Mouse (Mus musculus) forebrain, postnatal 0 days (tissue): ENCODE data around the gene Nmnat3. TPM values are rescaled to one million over a fixed set of nuclear protein-coding genes. Genes with fewer than 3 reads are reported as not detected.

ENCODE experiments used
- ATAC-seq: fragments of 200-750 bp; cut with Nextera tagmentation; 2 replicates; pipeline ENCODE4 v1.8.0; 2017; ENCODE audit warnings: mild to moderate bottlenecking, moderate library complexity
- DNase-seq: peaks from one replicate; pipeline ENCODE4 v3.0.0-alpha.2; 2015
- H3K27ac ChIP-seq: fragments of 300-500 bp; sonication (generic); 2 replicates; pipeline ENCODE4 v1.5.1; 2014; ENCODE audit warnings: low read depth, mild to moderate bottlenecking, antibody characterized with exemption, low read length, moderate library complexity, mixed read lengths
- H3K27me3 ChIP-seq: fragments of 300-500 bp; sonication (generic); 2 replicates; pipeline ENCODE4 v1.6.1; 2014; ENCODE audit warnings: mild to moderate bottlenecking, low read length, mixed read lengths; ENCODE audit not compliant: insufficient read depth
- H3K36me3 ChIP-seq: fragments of 300-500 bp; sonication (generic); 2 replicates; pipeline ENCODE4 v1.6.1; 2014; ENCODE audit warnings: mild to moderate bottlenecking, moderate library complexity; ENCODE audit not compliant: insufficient read depth
- H3K4me1 ChIP-seq: fragments of 300-500 bp; sonication (generic); 2 replicates; pipeline ENCODE4 v1.6.1; 2014; ENCODE audit warnings: antibody characterized with exemption; ENCODE audit not compliant: insufficient read depth
- H3K4me2 ChIP-seq: fragments of 300-500 bp; sonication (generic); 2 replicates; pipeline ENCODE4 v1.6.1; 2014; ENCODE audit warnings: low read depth, mild to moderate bottlenecking, moderate library complexity
- H3K4me3 ChIP-seq: fragments of 300-500 bp; sonication (generic); 2 replicates; pipeline ENCODE4 v1.5.1; 2014; ENCODE audit warnings: low read depth, low read length, mixed read lengths
- H3K9ac ChIP-seq: fragments of 300-500 bp; sonication (generic); 2 replicates; pipeline ENCODE4 v1.6.1; 2014; ENCODE audit warnings: mild to moderate bottlenecking
- H3K9me3 ChIP-seq: fragments of 300-500 bp; sonication (generic); 2 replicates; pipeline ENCODE4 v1.6.1; 2016; ENCODE audit warnings: low read length
- CTCF ChIP-seq: sonication (generic); IDR thresholded peaks from 2 replicates; pipeline ENCODE4 v1.5.1; 2016; ENCODE audit warnings: antibody characterized with exemption, control low read depth, low read depth
- WGBS: fragments of 180-500 bp; shearing (Covaris S2); extraction: QIAGEN DNeasy Blood & Tissue Kit; methylation state at CpG from one replicate; pipeline ENCODE4 v1.1.7; 2014; 5-methylcytosine and 5-hydroxymethylcytosine counted together
- polyA plus RNA-seq: library from polyadenylated mRNA; unstranded; fragments of >200 nt; fragmentation: Nextera tagmentation; extraction: Ambion mirVana; gene quantifications from 2 replicates; pipeline ENCODE4 v1.2.1, GENCODE M21; 2015
- total RNA-seq: library from RNA; depleted of rRNA; stranded (reverse); fragments of >200 nt; gene quantifications from 2 replicates; pipeline ENCODE4 v1.2.3, GENCODE M21; 2014; rRNA removed

Nmnat3 gene
- total and polyA plus RNA-seq, 2 experiments from 2014 or later, result 1.7 to 4.0 TPM

- no peak for TF ChIP-seq CTCF
- 0 out of 2 replicates have a peak, but pooled peaks cover 3% of the 10 kb centered on the region for H3K4me1 ChIP-seq
- H3K27ac ChIP-seq, result no peak overlapping the region
- no peak overlapping the region for H3K4me2 ChIP-seq
- H3K9ac ChIP-seq, result no peak overlapping the region
- 89% methylated on average over 4 of the region's 4 CpGs for WGBS
- ATAC-seq (no peak), DNase-seq (no peak)
- H3K27me3 ChIP-seq, result no peaks in the 10 kb centered on the region
- no peak overlapping the region for H3K4me3 ChIP-seq
- no peaks in the 10 kb centered on the region for H3K36me3 ChIP-seq
- no peaks in the 10 kb centered on the region for H3K9me3 ChIP-seq
Measured at GRCm38 (mm10) chr9:98437819-98438218, 150.6 kb downstream of the Nmnat3 start.

DNA sequence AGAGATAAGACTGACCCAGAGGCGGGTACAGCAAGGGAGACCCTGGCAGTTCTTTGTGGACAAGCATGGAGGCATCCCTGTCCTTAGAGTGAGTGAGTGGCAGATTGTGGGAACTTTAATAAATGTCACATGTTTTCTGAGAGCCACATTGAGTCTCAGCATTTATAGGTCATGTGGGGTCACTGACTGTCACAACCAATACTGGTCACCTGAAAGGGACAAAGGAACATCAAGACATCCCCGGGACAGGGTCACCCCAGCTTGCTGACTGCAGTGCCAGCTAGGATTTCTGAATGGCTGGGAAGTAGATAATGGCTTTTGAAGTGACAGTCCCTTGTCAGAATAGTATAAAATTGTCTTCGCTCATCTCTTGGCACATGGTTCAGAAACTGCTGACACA is 151.9 kb downstream of the Nmnat3 start:
- Histone ChIP-seq H3K4me3 (no peak overlapping the region), H3K36me3 (no peaks in the 10 kb centered on the region), H3K9me3 (no peaks in the 10 kb centered on the region), H3K4me2 (no peak overlapping the region), H3K27ac (no peak overlapping the region), H3K4me1 (0 out of 2 replicates have a peak, but pooled peaks cover 3% of the 10 kb centered on the region), H3K9ac (no peak overlapping the region), H3K27me3 (no peaks in the 10 kb centered on the region)
- ATAC-seq (no peak), DNase-seq (no peak)
- no peak for TF ChIP-seq CTCF
- WGBS, result 75% methylated on average over 3 of the region's 3 CpGs

DNA sequence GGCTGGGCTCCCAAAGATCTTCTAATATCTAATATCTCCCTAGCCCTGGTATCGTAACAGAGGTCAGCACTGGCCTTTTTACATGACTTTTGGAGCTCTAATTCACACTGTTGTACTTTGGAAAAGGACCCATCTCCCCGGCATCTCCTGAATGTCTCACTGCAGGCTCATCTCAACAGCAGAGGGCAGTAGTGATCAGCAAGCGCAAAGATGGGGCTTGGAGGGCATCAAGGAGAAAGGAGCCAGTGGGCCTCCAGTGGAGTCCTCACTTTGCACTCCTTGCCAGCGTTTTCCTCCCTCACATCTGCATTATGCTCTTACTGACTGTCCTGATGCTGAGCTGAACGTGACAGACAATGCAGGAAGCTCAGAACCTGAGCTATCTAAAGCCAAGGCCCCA is 155.4 kb downstream of the Nmnat3 start:
- DNase-seq, result peak; percentile 50
- peak; percentile 75 for TF ChIP-seq CTCF
- 39% methylated on average over 5 of the region's 5 CpGs for WGBS
- H3K36me3 ChIP-seq, result 0 out of 2 replicates have a peak, but pooled peaks cover 4% of the 10 kb centered on the region
- no peak overlapping the region for H3K27ac ChIP-seq
- 0 out of 2 replicates have a peak, but pooled peaks cover 3% of the 10 kb centered on the region for H3K4me1 ChIP-seq
- no peak overlapping the region for H3K9ac ChIP-seq
- ATAC-seq, result no peak; the same call in 1 of the 2 replicates
- no peaks in the 10 kb centered on the region for H3K27me3 ChIP-seq
- H3K9me3 ChIP-seq, result no peaks in the 10 kb centered on the region
- no peak overlapping the region for H3K4me3 ChIP-seq
- no peak overlapping the region for H3K4me2 ChIP-seq

GRCm38 (mm10) chr9:98445359-98446149 is 158.3 kb downstream of the Nmnat3 start:
- ATAC-seq (no peak), DNase-seq (no peak)
- 85% methylated on average over 9 of the region's 9 CpGs for WGBS
- 0 out of 2 replicates have a peak, but pooled peaks cover 4% of the 10 kb centered on the region for H3K36me3 ChIP-seq
- H3K4me2 ChIP-seq, result no peak overlapping the region
- no peak overlapping the region for H3K27ac ChIP-seq
- no peaks in the 10 kb centered on the region for H3K4me1 ChIP-seq
- no peak overlapping the region for H3K9ac ChIP-seq
- H3K9me3 ChIP-seq, result no peaks in the 10 kb centered on the region
- no peaks in the 10 kb centered on the region for H3K27me3 ChIP-seq
- TF ChIP-seq CTCF, result no peak
- H3K4me3 ChIP-seq, result no peak overlapping the region

GRCm38 (mm10) chr9:98450976-98451375 is 163.7 kb downstream of the Nmnat3 start:
- Histone ChIP-seq H3K36me3 (no peaks in the 10 kb centered on the region), H3K9ac (no peak overlapping the region), H3K9me3 (no peaks in the 10 kb centered on the region), H3K4me1 (no peaks in the 10 kb centered on the region), H3K27me3 (no peaks in the 10 kb centered on the region), H3K4me3 (no peak overlapping the region), H3K4me2 (no peak overlapping the region), H3K27ac (no peak overlapping the region)
- peak; percentile 70 for ATAC-seq
- 13% methylated on average over 1 of the region's 1 CpGs for WGBS
- DNase-seq, result peak; percentile 41
- no peak for TF ChIP-seq CTCF

GRCm38 (mm10) chr9:98466709-98467108 is 179.5 kb downstream of the Nmnat3 start:
- 82% methylated on average over 2 of the region's 2 CpGs for WGBS
- Histone ChIP-seq H3K27me3 (no peaks in the 10 kb centered on the region), H3K4me3 (no peak overlapping the region), H3K27ac (no peak overlapping the region), H3K9me3 (no peaks in the 10 kb centered on the region), H3K36me3 (no peaks in the 10 kb centered on the region), H3K9ac (no peak overlapping the region), H3K4me2 (no peak overlapping the region), H3K4me1 (no peaks in the 10 kb centered on the region)
- DNase-seq, result no peak
- no peak for ATAC-seq
- TF ChIP-seq CTCF, result no peak

Other genes starting within 250 kb of the Nmnat3 start
- gene Rbp1, start 135.5 kb downstream of the Nmnat3 start, total RNA-seq, result 12.4 and 12.9 TPM in 2 replicates
- 32.1 and 41.6 TPM in 2 replicates for gene Rbp1, start 135.5 kb downstream of the Nmnat3 start, polyA plus RNA-seq
- gene Rbp2, start 198.7 kb downstream of the Nmnat3 start, total RNA-seq, result 0.76 TPM in 1 of 2 replicates, not detected in the other
- 0.48 and 0.67 TPM in 2 replicates for gene Rbp2, start 198.7 kb downstream of the Nmnat3 start, polyA plus RNA-seq